Mouse (Mus musculus) urinary bladder, adult 2 months (tissue): ENCODE data around the gene Atoh8. TPM values are rescaled to one million over a fixed set of nuclear protein-coding genes. Genes with fewer than 3 reads are reported as not detected.

Experiments used
- polyA plus RNA-seq: library from polyadenylated mRNA; depleted of rRNA; stranded (reverse); fragments of >200 nt; gene quantifications from 2 replicates; pipeline ENCODE4 v1.2.3, GENCODE M21; 2012; rRNA removed

Atoh8 gene
- polyA plus RNA-seq, 1 experiment, result 20.2 TPM

Other genes with a start within 250 kb of the Atoh8 start
- 22.3 and 25.0 TPM in 2 replicates for gene St3gal5, start 138.0 kb downstream of the Atoh8 start, polyA plus RNA-seq
- gene Sftpb, start 69.0 kb upstream of the Atoh8 start, polyA plus RNA-seq, result not detected in 2 replicates
- gene Usp39, start 109.6 kb upstream of the Atoh8 start, polyA plus RNA-seq, result 23.6 and 24.0 TPM in 2 replicates
- 28.1 and 37.6 TPM in 2 replicates for gene 0610030E20Rik, start 111.7 kb upstream of the Atoh8 start, polyA plus RNA-seq
- 26.6 and 27.0 TPM in 2 replicates for gene Tmem150a, start 119.9 kb upstream of the Atoh8 start, polyA plus RNA-seq
- 88.8 and 100 TPM in 2 replicates for gene Rnf181, start 131.4 kb upstream of the Atoh8 start, polyA plus RNA-seq
- 91.1 and 102 TPM in 2 replicates for gene Vamp5, start 144.9 kb upstream of the Atoh8 start, polyA plus RNA-seq
- gene Vamp8, start 155.1 kb upstream of the Atoh8 start, polyA plus RNA-seq, result 258 and 282 TPM in 2 replicates
- 27.3 and 31.4 TPM in 2 replicates for gene Ggcx, start 178.7 kb upstream of the Atoh8 start, polyA plus RNA-seq
- 176 and 243 TPM in 2 replicates for gene Mat2a, start 204.0 kb upstream of the Atoh8 start, polyA plus RNA-seq